In genomic region chr6:70838532-70838931, GRCm38 (mm10) we compare ENCODE assay signal across 24 mouse cellular contexts. TPM values are rescaled to one million over a fixed set of nuclear protein-coding genes. Genes with fewer than 3 reads are reported as not detected.
DNase-seq lines count a peak whose midpoint lies in the region; ATAC-seq and TF ChIP-seq lines count a peak whose summit lies in the region.
"Had no signal": no experiment of that assay in that cellular context is flagged by ENCODE, and none has a peak within 500 bp of the region (broad histone marks: within the 10 kb centered on the region; RNA-seq: fewer than 3 reads in every experiment).

No protein-coding gene starts in this region.

- no peaks in the 10 kb centered on the region for H3K9me3 ChIP-seq in kidney, embryonic 14.5 days (ENCODE audit: control insufficient read depth, low read length)
- no peaks in the 10 kb centered on the region for H3K9me3 ChIP-seq in liver, embryonic 12.5 days (replicated peaks)
- H3K9me3 ChIP-seq in liver, embryonic 11.5 days (ENCODE audit: control insufficient read depth, low read length), result no peaks in the 10 kb centered on the region
- no peaks in the 10 kb centered on the region for H3K9me3 ChIP-seq in stomach, postnatal 0 days (ENCODE audit: control insufficient read depth, low read length)
- H3K9me3 ChIP-seq: embryonic facial prominence, embryonic 13.5 days; forebrain, embryonic 10.5 days; forebrain, embryonic 15.5 days; heart, embryonic 10.5 days; hindbrain, embryonic 13.5 days; midbrain, embryonic 10.5 days had no signal

- no peak overlapping the region for H3K9ac ChIP-seq in kidney, embryonic 14.5 days (ENCODE audit: low read depth, low read length)
- no peak overlapping the region for H3K9ac ChIP-seq in liver, embryonic 12.5 days
- no peak overlapping the region for H3K9ac ChIP-seq in liver, embryonic 11.5 days (ENCODE audit: low read depth, low read length)
- no peak overlapping the region for H3K9ac ChIP-seq in stomach, postnatal 0 days (ENCODE audit: low read length)
- H3K9ac ChIP-seq: embryonic facial prominence, embryonic 13.5 days; forebrain, embryonic 15.5 days; hindbrain, embryonic 13.5 days had no signal

- no peaks in the 10 kb centered on the region for H3K27me3 ChIP-seq in kidney, embryonic 14.5 days (ENCODE audit: control insufficient read depth, insufficient read depth, low read length)
- H3K27me3 ChIP-seq in liver, embryonic 12.5 days (replicated peaks), result peaks cover 10% of the 10 kb centered on the region; the same call in 1 of the 2 replicates
- H3K27me3 ChIP-seq in liver, embryonic 11.5 days (replicated peaks; ENCODE audit: control insufficient read depth, insufficient read depth, low read length), result no peaks in the 10 kb centered on the region
- H3K27me3 ChIP-seq in stomach, postnatal 0 days (ENCODE audit: control insufficient read depth, insufficient read depth, low read length), result no peaks in the 10 kb centered on the region
- H3K27me3 ChIP-seq: embryonic facial prominence, embryonic 13.5 days; forebrain, embryonic 15.5 days; hindbrain, embryonic 13.5 days had no signal

- no peaks in the 10 kb centered on the region for H3K36me3 ChIP-seq in kidney, embryonic 14.5 days (ENCODE audit: control insufficient read depth, insufficient read depth, low read length)
- H3K36me3 ChIP-seq in liver, embryonic 12.5 days, result no peaks in the 10 kb centered on the region
- no peaks in the 10 kb centered on the region for H3K36me3 ChIP-seq in liver, embryonic 11.5 days (ENCODE audit: control insufficient read depth, insufficient read depth, low read length)
- H3K36me3 ChIP-seq in stomach, postnatal 0 days (ENCODE audit: control insufficient read depth, insufficient read depth, low read length), result no peaks in the 10 kb centered on the region
- H3K36me3 ChIP-seq: embryonic facial prominence, embryonic 13.5 days; forebrain, embryonic 10.5 days; forebrain, embryonic 15.5 days; heart, embryonic 10.5 days; hindbrain, embryonic 13.5 days; midbrain, embryonic 10.5 days had no signal

- TF ChIP-seq EP300 in stomach, postnatal 0 days (optimal IDR thresholded peaks at IDR 0.05), result no peak

- peak; percentile 32; the same call in 1 of the 2 replicates for ATAC-seq in kidney, embryonic 14.5 days (ENCODE audit: low FRiP score, low TSS enrichment)
- ATAC-seq in liver, embryonic 12.5 days, result peak; percentile 28; the same call in 1 of the 2 replicates
- ATAC-seq in liver, embryonic 11.5 days (replicated peaks; ENCODE audit: low FRiP score), result no peak
- ATAC-seq in stomach, postnatal 0 days (ENCODE audit: low FRiP score, low TSS enrichment), result no peak
- no peak for ATAC-seq in megakaryocyte-erythroid progenitor cell, adult 5-6 weeks (replicated peaks; ENCODE audit: low FRiP score, low TSS enrichment, poor library complexity, severe bottlenecking)
- ATAC-seq: forebrain, embryonic 15.5 days had no signal

- no peak for TF ChIP-seq CTCF in stomach, postnatal 0 days (IDR thresholded peaks at IDR 0.05; ENCODE audit: low read depth)

- H3K4me3 ChIP-seq in kidney, embryonic 14.5 days (ENCODE audit: low read length), result no peak overlapping the region
- H3K4me3 ChIP-seq in liver, embryonic 12.5 days, result no peak overlapping the region
- H3K4me3 ChIP-seq in liver, embryonic 11.5 days (ENCODE audit: low read depth, low read length), result no peak overlapping the region
- H3K4me3 ChIP-seq in stomach, postnatal 0 days (ENCODE audit: low read depth, low read length), result no peak overlapping the region
- H3K4me3 ChIP-seq: embryonic facial prominence, embryonic 13.5 days; forebrain, embryonic 10.5 days; forebrain, embryonic 15.5 days; heart, embryonic 10.5 days; hindbrain, embryonic 13.5 days; midbrain, embryonic 10.5 days had no signal

- DNase-seq in kidney, adult 8-10 months, result no peak
- DNase-seq in liver, embryonic 11.5 days (ENCODE audit: low spot score), result no peak
- DNase-seq in testis, postnatal 10 days (ENCODE audit: low spot score), result peak; percentile 52
- no peak for DNase-seq in testis, postnatal 14 days (ENCODE audit: low spot score)
- peak; percentile 47 for DNase-seq in stomach, postnatal 0 days (ENCODE audit: low spot score)
- DNase-seq: adrenal gland, postnatal 14 days; cerebellum, adult 11 months; cerebellum, adult 9-10 months; gastrocnemius, postnatal 25 days; heart, adult 11 months; heart, postnatal 36 days; liver; retina, postnatal 1 day; right cerebral cortex, postnatal 14 days had no signal

- H3K4me2 ChIP-seq in kidney, embryonic 14.5 days (replicated peaks; ENCODE audit: low read depth, low read length), result no peak overlapping the region
- H3K4me2 ChIP-seq in liver, embryonic 12.5 days, result no peak overlapping the region
- no peak overlapping the region for H3K4me2 ChIP-seq in liver, embryonic 11.5 days
- no peak overlapping the region for H3K4me2 ChIP-seq in stomach, postnatal 0 days (replicated peaks; ENCODE audit: low read depth)
- H3K4me2 ChIP-seq: embryonic facial prominence, embryonic 13.5 days; forebrain, embryonic 15.5 days; hindbrain, embryonic 13.5 days had no signal

- no peak overlapping the region for H3K27ac ChIP-seq in kidney, embryonic 14.5 days (ENCODE audit: low read depth, low read length)
- H3K27ac ChIP-seq in liver, embryonic 12.5 days, result no peak overlapping the region
- no peak overlapping the region for H3K27ac ChIP-seq in liver, embryonic 11.5 days (ENCODE audit: low read depth, low read length)
- H3K27ac ChIP-seq in stomach, postnatal 0 days (replicated peaks), result no peak overlapping the region
- H3K27ac ChIP-seq: embryonic facial prominence, embryonic 13.5 days; forebrain, embryonic 10.5 days; forebrain, embryonic 15.5 days; heart, embryonic 10.5 days; hindbrain, embryonic 13.5 days; kidney, postnatal 0 days; midbrain, embryonic 10.5 days had no signal

- no peaks in the 10 kb centered on the region for H3K4me1 ChIP-seq in kidney, embryonic 14.5 days (ENCODE audit: control insufficient read depth, insufficient read depth, low read length)
- H3K4me1 ChIP-seq in liver, embryonic 12.5 days, result peaks cover 7% of the 10 kb centered on the region
- H3K4me1 ChIP-seq in liver, embryonic 11.5 days (replicated peaks; ENCODE audit: control insufficient read depth, insufficient read depth, low read length), result no peaks in the 10 kb centered on the region
- H3K4me1 ChIP-seq in stomach, postnatal 0 days (replicated peaks; ENCODE audit: control insufficient read depth, insufficient read depth), result no peaks in the 10 kb centered on the region

- WGBS in kidney, embryonic 14.5 days, result 37% methylated on average over 3 of the region's 3 CpGs
- 48% methylated on average over 3 of the region's 3 CpGs for WGBS in liver, embryonic 12.5 days (ENCODE audit: insufficient replicate concordance)
- WGBS in liver, embryonic 11.5 days, result 46% methylated on average over 3 of the region's 3 CpGs
- 37% methylated on average over 3 of the region's 3 CpGs for WGBS in stomach, postnatal 0 days

RNA-seq across cellular contexts. Expression of gene Eif2ak3, which starts 5.8 kb away (rescaled TPM):
- 5.2 and 9.8 TPM in 2 replicates for polyA plus RNA-seq in kidney, embryonic 14.5 days (2014; fragmentation: Nextera tagmentation; extraction: Ambion mirVana)
- 5.2 and 6.2 TPM in 2 replicates for polyA plus RNA-seq in liver, embryonic 12.5 days (2016; fragmentation: Nextera tagmentation; extraction: Ambion mirVana)
- 6.1 and 7.4 TPM in 2 replicates for polyA plus RNA-seq in liver, embryonic 11.5 days (2014; fragmentation: Nextera tagmentation; extraction: Ambion mirVana)
- 6.7 and 7.6 TPM in 2 replicates for polyA plus RNA-seq in stomach, postnatal 0 days (2015; fragmentation: Nextera tagmentation; extraction: Ambion mirVana)
- total RNA-seq in megakaryocyte-erythroid progenitor cell, adult 5-6 weeks (2014; fragmentation: Nextera tagmentation), result 11.2 and 13.5 TPM in 2 replicates
- 11.2 and 11.6 TPM in 2 replicates for total RNA-seq in megakaryocyte-erythroid progenitor cell, adult 5-6 weeks (2017)

RNA-seq across cellular contexts. Expression of gene Rpia, which starts 46.5 kb away (rescaled TPM):
- polyA plus RNA-seq in kidney, embryonic 14.5 days (2014; fragmentation: Nextera tagmentation; extraction: Ambion mirVana), result 3.2 and 5.5 TPM in 2 replicates
- polyA plus RNA-seq in liver, embryonic 12.5 days (2016; fragmentation: Nextera tagmentation; extraction: Ambion mirVana), result 4.5 and 5.1 TPM in 2 replicates
- polyA plus RNA-seq in liver, embryonic 11.5 days (2014; fragmentation: Nextera tagmentation; extraction: Ambion mirVana), result 6.5 and 8.6 TPM in 2 replicates
- 2.4 and 2.6 TPM in 2 replicates for polyA plus RNA-seq in stomach, postnatal 0 days (2015; fragmentation: Nextera tagmentation; extraction: Ambion mirVana)
- total RNA-seq in megakaryocyte-erythroid progenitor cell, adult 5-6 weeks (2014; fragmentation: Nextera tagmentation), result 127 and 143 TPM in 2 replicates
- total RNA-seq in megakaryocyte-erythroid progenitor cell, adult 5-6 weeks (2017), result 247 and 276 TPM in 2 replicates

Comparison
In these comparisons a context has a peak if more than half of its experiments do, and no peak if none do; other contexts are left out.
1. ATAC-seq: peak in kidney, embryonic 14.5 days (single experiment) and liver, embryonic 12.5 days (single experiment); none in liver, embryonic 11.5 days (single experiment), stomach, postnatal 0 days (single experiment) and megakaryocyte-erythroid progenitor cell, adult 5-6 weeks (single experiment).
2. DNase-seq: peak in testis, postnatal 10 days (single experiment) and stomach, postnatal 0 days (single experiment); none in kidney, adult 8-10 months (0 of 2), liver, embryonic 11.5 days (single experiment) and testis, postnatal 14 days (single experiment).